Mouse (Mus musculus) limb, embryonic 15.5 days (tissue): Measurements from ENCODE around the gene Rita1. TPM values are rescaled to one million over a fixed set of nuclear protein-coding genes. Genes with fewer than 3 reads are reported as not detected.

Experiments used
- ATAC-seq: fragments of 200-750 bp; cut with Nextera tagmentation; 2 replicates; pipeline ENCODE4 v1.8.0; 2017; ENCODE audit warnings: low read depth, moderate TSS enrichment; ENCODE audit not compliant: insufficient number of reproducible peaks, low FRiP score, low TSS enrichment
- H3K27ac ChIP-seq: fragments of 300-500 bp; sonication (generic); 2 replicates; pipeline ENCODE4 v1.5.1; 2015; ENCODE audit warnings: moderate library complexity, mild to moderate bottlenecking, inconsistent platforms
- H3K27me3 ChIP-seq: fragments of 300-500 bp; sonication (generic); 2 replicates; pipeline ENCODE4 v1.6.1; 2015; ENCODE audit warnings: inconsistent platforms
- H3K36me3 ChIP-seq: fragments of 300-500 bp; sonication (generic); 2 replicates; pipeline ENCODE4 v1.6.1; 2015; ENCODE audit warnings: inconsistent platforms
- H3K4me1 ChIP-seq: fragments of 300-500 bp; sonication (generic); 2 replicates; pipeline ENCODE4 v1.6.1; 2015; ENCODE audit warnings: inconsistent platforms
- H3K4me2 ChIP-seq: fragments of 300-500 bp; sonication (generic); 2 replicates; pipeline ENCODE4 v1.6.1; 2015; ENCODE audit warnings: mild to moderate bottlenecking, inconsistent platforms
- H3K4me3 ChIP-seq: fragments of 300-500 bp; sonication (generic); 2 replicates; pipeline ENCODE4 v1.5.1; 2015; ENCODE audit warnings: mild to moderate bottlenecking, inconsistent platforms
- H3K9ac ChIP-seq: fragments of 300-500 bp; sonication (generic); 2 replicates; pipeline ENCODE4 v1.6.1; 2015; ENCODE audit warnings: inconsistent platforms
- H3K9me3 ChIP-seq: fragments of 300-500 bp; sonication (generic); 2 replicates; pipeline ENCODE4 v1.6.1; 2016; ENCODE audit warnings: inconsistent platforms
- WGBS: fragments of 180-500 bp; shearing (Covaris S2); methylation state at CpG from one replicate; pipeline ENCODE4 v1.1.7; 2015; 5-methylcytosine and 5-hydroxymethylcytosine counted together
- polyA plus RNA-seq: library from polyadenylated mRNA; unstranded; fragments of >200 nt; fragmentation: Nextera tagmentation; extraction: Ambion mirVana; gene quantifications from 2 replicates; pipeline ENCODE4 v1.2.1, GENCODE M21; 2015

Gene Rita1
- polyA plus RNA-seq, 1 experiment from 2014 or later, result 13.8 TPM

- Histone ChIP-seq H3K4me3 (no peak overlapping the region), H3K36me3 (no peaks in the 10 kb centered on the region), H3K9ac (no peak overlapping the region), H3K4me2 (no peak overlapping the region), H3K27me3 (no peaks in the 10 kb centered on the region), H3K9me3 (no peaks in the 10 kb centered on the region), H3K4me1 (peaks cover 15% of the 10 kb centered on the region), H3K27ac (no peak overlapping the region)
- ATAC-seq, result no peak
- 63% methylated on average over 7 of the region's 7 CpGs for WGBS
Measured at GRCm38 (mm10) chr5:120592141-120592540, 20.2 kb downstream of the Rita1 start.

- Histone ChIP-seq H3K27ac (no peak overlapping the region), H3K4me3 (no peak overlapping the region), H3K36me3 (no peaks in the 10 kb centered on the region), H3K27me3 (no peaks in the 10 kb centered on the region), H3K9me3 (no peaks in the 10 kb centered on the region), H3K4me1 (peaks cover 25% of the 10 kb centered on the region), H3K9ac (no peak overlapping the region), H3K4me2 (no peak overlapping the region)
- WGBS, result 74% methylated on average over 16 of the region's 16 CpGs
- ATAC-seq, result no peak
Measured at GRCm38 (mm10) chr5:120590356-120591010, 21.9 kb downstream of the Rita1 start.

- Histone ChIP-seq H3K27me3 (no peaks in the 10 kb centered on the region), H3K4me3 (peak within 1 kb of the TSS; percentile 90), H3K27ac (peak within 1 kb of the TSS; percentile 72), H3K36me3 (peaks cover 13% of the 10 kb centered on the region), H3K4me2 (peak within 1 kb of the TSS; percentile 91), H3K9me3 (no peaks in the 10 kb centered on the region), H3K4me1 (peaks cover 33% of the 10 kb centered on the region), H3K9ac (peak within 1 kb of the TSS; percentile 89)
- ATAC-seq, result peak; percentile 97
- under 1% methylated on average over 35 of the region's 35 CpGs for WGBS
Measured at GRCm38 (mm10) chr5:120588569-120589094, 23.8 kb downstream of the Rita1 start, which contains the start of the genes Tpcn1 and Iqcd. TSS of gene Tpcn1 (minus strand) at chr5:120588673. TSS of gene Iqcd (plus strand) at chr5:120589016.

- H3K27ac ChIP-seq, result peak overlapping the region; percentile 72
- H3K4me3 ChIP-seq, result peak overlapping the region; percentile 90
- H3K4me1 ChIP-seq, result peaks cover 37% of the 10 kb centered on the region
- H3K27me3 ChIP-seq, result no peaks in the 10 kb centered on the region
- peak overlapping the region; percentile 91 for H3K4me2 ChIP-seq
- H3K36me3 ChIP-seq, result peaks cover 19% of the 10 kb centered on the region
- no peaks in the 10 kb centered on the region for H3K9me3 ChIP-seq
- peak overlapping the region; percentile 89 for H3K9ac ChIP-seq
- WGBS, result under 1% methylated on average over 28 of the region's 29 CpGs
- no peak for ATAC-seq
Measured at GRCm38 (mm10) chr5:120587940-120588568, 24.3 kb downstream of the Rita1 start.

- Histone ChIP-seq H3K27me3 (no peaks in the 10 kb centered on the region), H3K27ac (peak overlapping the region; percentile 2; the same call in 1 of the 2 replicates), H3K4me2 (peak overlapping the region; percentile 91), H3K4me3 (peak overlapping the region; percentile 90), H3K9ac (no peak overlapping the region), H3K9me3 (no peaks in the 10 kb centered on the region), H3K36me3 (peaks cover 22% of the 10 kb centered on the region), H3K4me1 (peaks cover 37% of the 10 kb centered on the region)
- ATAC-seq, result no peak
- 19% methylated on average over 9 of the region's 9 CpGs for WGBS
Measured at GRCm38 (mm10) chr5:120587616-120587926, 24.8 kb downstream of the Rita1 start.

GRCm38 (mm10) chr5:120586741-120587615 is 25.4 kb downstream of the Rita1 start:
- H3K27ac ChIP-seq, result peak overlapping the region; percentile 33; the same call in 1 of the 2 replicates

GRCm38 (mm10) chr5:120584968-120585367 is 27.4 kb downstream of the Rita1 start:
- H3K27me3 ChIP-seq, result no peaks in the 10 kb centered on the region
- H3K36me3 ChIP-seq, result peaks cover 29% of the 10 kb centered on the region
- H3K4me2 ChIP-seq, result no peak overlapping the region
- WGBS, result 47% methylated on average over 15 of the region's 15 CpGs
- no peak for ATAC-seq
- H3K4me1 ChIP-seq, result peaks cover 44% of the 10 kb centered on the region
- no peak overlapping the region for H3K9ac ChIP-seq
- no peaks in the 10 kb centered on the region for H3K9me3 ChIP-seq
- H3K27ac ChIP-seq, result no peak overlapping the region
- H3K4me3 ChIP-seq, result no peak overlapping the region

More at GRCm38 (mm10) chr5:120586741-120587615, 25.4 kb downstream of the Rita1 start:
- H3K9ac ChIP-seq, result no peak overlapping the region
- no peaks in the 10 kb centered on the region for H3K27me3 ChIP-seq
- no peaks in the 10 kb centered on the region for H3K9me3 ChIP-seq
- 20% methylated on average over 17 of the region's 17 CpGs for WGBS
- H3K36me3 ChIP-seq, result peaks cover 22% of the 10 kb centered on the region
- H3K4me1 ChIP-seq, result peaks cover 37% of the 10 kb centered on the region
- H3K4me2 ChIP-seq, result peak overlapping the region; percentile 91
- peak overlapping the region; percentile 90 for H3K4me3 ChIP-seq
- ATAC-seq, result no peak

- 73% methylated on average over 4 of the region's 4 CpGs for WGBS
- Histone ChIP-seq H3K27me3 (no peaks in the 10 kb centered on the region), H3K27ac (no peak overlapping the region), H3K4me1 (peaks cover 54% of the 10 kb centered on the region), H3K36me3 (peaks cover 29% of the 10 kb centered on the region), H3K4me2 (no peak overlapping the region), H3K9me3 (no peaks in the 10 kb centered on the region), H3K4me3 (no peak overlapping the region), H3K9ac (no peak overlapping the region)
- ATAC-seq, result no peak
Measured at GRCm38 (mm10) chr5:120583511-120583910, 28.9 kb downstream of the Rita1 start.

GRCm38 (mm10) chr5:120582002-120582401 is 30.4 kb downstream of the Rita1 start:
- Histone ChIP-seq H3K27ac (no peak overlapping the region), H3K4me2 (no peak overlapping the region), H3K9me3 (no peaks in the 10 kb centered on the region), H3K36me3 (peaks cover 29% of the 10 kb centered on the region), H3K27me3 (no peaks in the 10 kb centered on the region), H3K4me1 (peaks cover 57% of the 10 kb centered on the region), H3K9ac (no peak overlapping the region), H3K4me3 (no peak overlapping the region)
- 83% methylated on average over 9 of the region's 9 CpGs for whole genome bisulfite sequencing
- ATAC-seq, result no peak

GRCm38 (mm10) chr5:120579898-120580626 is 32.3 kb downstream of the Rita1 start:
- ATAC-seq, result no peak
- Histone ChIP-seq H3K9me3 (no peaks in the 10 kb centered on the region), H3K4me1 (peaks cover 52% of the 10 kb centered on the region), H3K27me3 (no peaks in the 10 kb centered on the region), H3K9ac (no peak overlapping the region), H3K36me3 (peaks cover 28% of the 10 kb centered on the region), H3K4me2 (peak overlapping the region; percentile 27; the same call in 1 of the 2 replicates), H3K4me3 (no peak overlapping the region), H3K27ac (peak overlapping the region; percentile 79; the same call in 1 of the 2 replicates)
- 69% methylated on average over 26 of the region's 26 CpGs for WGBS
